ENCODE assay signal across 8 mouse cellular contexts in genomic region chr3:89418170-89418860, GRCm38 (mm10). TPM values are rescaled to one million over a fixed set of nuclear protein-coding genes. Genes with fewer than 3 reads are reported as not detected.
DNase-seq lines count a peak whose midpoint lies in the region; ATAC-seq and TF ChIP-seq lines count a peak whose summit lies in the region.

Gene Cks1b (minus strand): TSS chr3:89418383.
Gene Shc1 (plus strand): TSS chr3:89418443.

- peak; percentile 100 for DNase-seq in 416B (ENCODE audit: low read depth)
- DNase-seq in heart, adult 8-10 months (ENCODE audit: low spot score): peak; percentile 98
- peak; percentile 99 for DNase-seq in kidney, adult 9 months
- DNase-seq in limb, embryonic 14.5 days (ENCODE audit: low spot score): peak; percentile 99
- peak; percentile 99 for DNase-seq in midbrain, postnatal 0 days (ENCODE audit: low spot score)
- peak; percentile 83 to 86 for DNase-seq in spleen, postnatal 14 days (ENCODE audit: low spot score in 2 of 2)

- H3K4me2 ChIP-seq in embryonic facial prominence, embryonic 15.5 days (replicated peaks): peak within 1 kb of the TSS; percentile 80
- H3K4me2 ChIP-seq in limb, embryonic 14.5 days (replicated peaks; ENCODE audit: low read depth, low read length, severe bottlenecking): peak within 1 kb of the TSS; percentile 84
- H3K4me2 ChIP-seq in midbrain, postnatal 0 days (ENCODE audit: low read depth, low read length, poor library complexity, severe bottlenecking): peak within 1 kb of the TSS; percentile 95

- ATAC-seq in embryonic facial prominence, embryonic 15.5 days (ENCODE audit: insufficient number of reproducible peaks, low FRiP score, low TSS enrichment, low read depth): peak; percentile 94
- ATAC-seq in limb, embryonic 14.5 days (ENCODE audit: low FRiP score, low read depth): peak; percentile 95
- peak; percentile 96 for ATAC-seq in midbrain, postnatal 0 days (ENCODE audit: low FRiP score)

- no peaks in the 10 kb centered on the region for H3K9me3 ChIP-seq in embryonic facial prominence, embryonic 15.5 days (replicated peaks)
- H3K9me3 ChIP-seq in limb, embryonic 14.5 days (ENCODE audit: control insufficient read depth, low read length): no peaks in the 10 kb centered on the region
- no peaks in the 10 kb centered on the region for H3K9me3 ChIP-seq in midbrain, postnatal 0 days (ENCODE audit: low read length)

- WGBS in bone marrow, adult 2 months: under 1% methylated on average over 39 of the region's 39 CpGs
- under 1% methylated on average over 39 of the region's 39 CpGs for WGBS in embryonic facial prominence, embryonic 15.5 days
- WGBS in limb, embryonic 14.5 days: under 1% methylated on average over 39 of the region's 39 CpGs
- under 1% methylated on average over 39 of the region's 39 CpGs for WGBS in midbrain, postnatal 0 days

- no peak for TF ChIP-seq CTCF in bone marrow, adult 2 months (IDR thresholded peaks at IDR 0.05; ENCODE audit: control insufficient read depth, insufficient read depth, low read length)
- TF ChIP-seq CTCF in midbrain, postnatal 0 days (IDR thresholded peaks at IDR 0.05): no peak

- H3K36me3 ChIP-seq in embryonic facial prominence, embryonic 15.5 days: peaks cover 30% of the 10 kb centered on the region
- H3K36me3 ChIP-seq in limb, embryonic 14.5 days (ENCODE audit: control insufficient read depth, insufficient read depth, low read length): peaks cover 34% of the 10 kb centered on the region
- no peaks in the 10 kb centered on the region; the same call in 1 of the 2 replicates for H3K36me3 ChIP-seq in midbrain, postnatal 0 days (ENCODE audit: insufficient read depth, low read length)

- TF ChIP-seq POLR2A in bone marrow, adult 2 months (IDR thresholded peaks at IDR 0.05; ENCODE audit: borderline replicate concordance, control insufficient read depth, low read depth, low read length): peak; percentile 86
- TF ChIP-seq POLR2A in limb, embryonic 14.5 days (IDR thresholded peaks at IDR 0.05; ENCODE audit: borderline replicate concordance, extremely low read depth, insufficient read depth, insufficient read length): no peak

- peaks cover 5% of the 10 kb centered on the region; the same call in 1 of the 2 replicates for H3K4me1 ChIP-seq in bone marrow, adult 2 months (ENCODE audit: control insufficient read depth, insufficient read depth, low read length)
- H3K4me1 ChIP-seq in embryonic facial prominence, embryonic 15.5 days: peaks cover 52% of the 10 kb centered on the region
- peaks cover 28% of the 10 kb centered on the region for H3K4me1 ChIP-seq in limb, embryonic 14.5 days (ENCODE audit: control insufficient read depth, insufficient read depth, low read length)
- no peaks in the 10 kb centered on the region for H3K4me1 ChIP-seq in midbrain, postnatal 0 days (ENCODE audit: insufficient read depth, low read length)

- H3K9ac ChIP-seq in embryonic facial prominence, embryonic 15.5 days: peak within 1 kb of the TSS; percentile 33
- H3K9ac ChIP-seq in limb, embryonic 14.5 days (ENCODE audit: low read depth, low read length, severe bottlenecking): peak within 1 kb of the TSS; percentile 64
- peak within 1 kb of the TSS; percentile 60 for H3K9ac ChIP-seq in midbrain, postnatal 0 days (replicated peaks; ENCODE audit: low read length, poor library complexity, severe bottlenecking)

- H3K27ac ChIP-seq in bone marrow, adult 2 months (ENCODE audit: control insufficient read depth, insufficient read depth, low read depth, low read length, poor library complexity): peak within 1 kb of the TSS; percentile 88
- peak within 1 kb of the TSS; percentile 98 for H3K27ac ChIP-seq in embryonic facial prominence, embryonic 15.5 days (replicated peaks)
- H3K27ac ChIP-seq in limb, embryonic 14.5 days (replicated peaks; ENCODE audit: low read depth, low read length): peak within 1 kb of the TSS; percentile 90
- peak within 1 kb of the TSS; percentile 60 for H3K27ac ChIP-seq in midbrain, postnatal 0 days (ENCODE audit: low read depth, low read length)

- peak within 1 kb of the TSS; percentile 90 for H3K4me3 ChIP-seq in bone marrow, adult 2 months (replicated peaks; ENCODE audit: control insufficient read depth, low read depth, low read length)
- peak within 1 kb of the TSS; percentile 58 for H3K4me3 ChIP-seq in embryonic facial prominence, embryonic 15.5 days (replicated peaks)
- H3K4me3 ChIP-seq in limb, embryonic 14.5 days (replicated peaks; ENCODE audit: low read length): peak within 1 kb of the TSS; percentile 61
- peak within 1 kb of the TSS; percentile 53 for H3K4me3 ChIP-seq in midbrain, postnatal 0 days (ENCODE audit: low read depth, low read length)

- no peaks in the 10 kb centered on the region for H3K27me3 ChIP-seq in embryonic facial prominence, embryonic 15.5 days
- H3K27me3 ChIP-seq in limb, embryonic 14.5 days (ENCODE audit: control insufficient read depth, insufficient read depth, low read length): no peaks in the 10 kb centered on the region
- H3K27me3 ChIP-seq in midbrain, postnatal 0 days (ENCODE audit: insufficient read depth, low read length): no peaks in the 10 kb centered on the region

RNA-seq across cellular contexts. Expression of gene Cks1b, which starts in this region (rescaled TPM):
- 126 and 145 TPM in 2 replicates for polyA plus RNA-seq in bone marrow, adult 2 months (2011; ENCODE audit: insufficient read depth, insufficient read length, low replicate concordance, missing spikeins)
- 342 and 356 TPM in 2 replicates for polyA plus RNA-seq in embryonic facial prominence, embryonic 15.5 days (2015; fragmentation: Nextera tagmentation; extraction: Ambion mirVana)
- 1 to 10 TPM; 3.8 to 5.4 (median 4.2) TPM for total RNA-seq in heart, adult 8-10 months (2022)
- polyA plus RNA-seq in limb, embryonic 14.5 days (2012; rRNA removed): 247 and 268 TPM in 2 replicates
- polyA plus RNA-seq in limb, embryonic 14.5 days (2014; fragmentation: Nextera tagmentation; extraction: Ambion mirVana): 473 and 476 TPM in 2 replicates
- total RNA-seq in midbrain, postnatal 0 days (2014; rRNA removed): 22.4 and 29.2 TPM in 2 replicates
- 68.6 and 69.6 TPM in 2 replicates for polyA plus RNA-seq in midbrain, postnatal 0 days (2015; fragmentation: Nextera tagmentation; extraction: Ambion mirVana)

RNA-seq across cellular contexts. Expression of gene Shc1, which starts in this region (rescaled TPM):
- polyA plus RNA-seq in bone marrow, adult 2 months (2011; ENCODE audit: insufficient read depth, insufficient read length, low replicate concordance, missing spikeins): 41.6 and 65.2 TPM in 2 replicates
- 110 and 113 TPM in 2 replicates for polyA plus RNA-seq in embryonic facial prominence, embryonic 15.5 days (2015; fragmentation: Nextera tagmentation; extraction: Ambion mirVana)
- 10 to 100 TPM; 33.3 to 37.7 (median 36.5) TPM for total RNA-seq in heart, adult 8-10 months (2022)
- polyA plus RNA-seq in limb, embryonic 14.5 days (2012; rRNA removed): 134 and 166 TPM in 2 replicates
- 72.5 and 80.0 TPM in 2 replicates for polyA plus RNA-seq in limb, embryonic 14.5 days (2014; fragmentation: Nextera tagmentation; extraction: Ambion mirVana)
- 21.7 and 24.9 TPM in 2 replicates for total RNA-seq in midbrain, postnatal 0 days (2014; rRNA removed)
- 11.0 and 12.7 TPM in 2 replicates for polyA plus RNA-seq in midbrain, postnatal 0 days (2015; fragmentation: Nextera tagmentation; extraction: Ambion mirVana)

Comparison
In these comparisons a context has a peak if more than half of its experiments do, and no peak if none do; other contexts are left out.
1. Peak in every context shown above with its lines: DNase-seq, ATAC-seq, H3K4me3 ChIP-seq and H3K27ac ChIP-seq.